Mouse (Mus musculus) MEL (cell line): ENCODE measurements around the gene Micall1. TPM values are rescaled to one million over a fixed set of nuclear protein-coding genes. Genes with fewer than 3 reads are reported as not detected.

Experiments
- DNase-seq: peaks from one replicate; pipeline ENCODE4 v3.0.0; 2011; ENCODE audit warnings: low read depth, low spot score
- H3K27ac ChIP-seq: 2 replicates; pipeline ENCODE4 v1.5.1; 2012; ENCODE audit warnings: low read depth, mild to moderate bottlenecking, control low read depth, low read length, moderate library complexity; ENCODE audit not compliant: control insufficient read depth
- H3K27me3 ChIP-seq, 2 experiments: fragments of 150-350 bp in 1 of 2; sonication (generic) in 1 of 2; 2 replicates each; pipeline ENCODE4 v1.6.1; 2012; ENCODE audit warnings: low read length in 2 of 2, mild to moderate bottlenecking in 2 of 2, improper control_type of control experiment in 1 of 2, moderate library complexity in 1 of 2; ENCODE audit not compliant: insufficient read depth in 2 of 2, control insufficient read depth in 1 of 2
- H3K36me3 ChIP-seq, 2 experiments: 2 replicates each; pipeline ENCODE4 v1.6.1; 2012 to 2014; ENCODE audit warnings: low read length in 2 of 2, improper control_type of control experiment in 1 of 2, inconsistent platforms in 1 of 2, mild to moderate bottlenecking in 1 of 2; ENCODE audit not compliant: insufficient read depth in 2 of 2, control insufficient read depth in 1 of 2
- H3K4me1 ChIP-seq, 2 experiments: fragments of 150-350 bp in 1 of 2; sonication (generic) in 1 of 2; 2 replicates each; pipeline ENCODE4 v1.6.1; 2012; ENCODE audit warnings: low read length in 2 of 2, improper control_type of control experiment in 1 of 2, mild to moderate bottlenecking in 1 of 2; ENCODE audit not compliant: insufficient read depth in 2 of 2, control insufficient read depth in 1 of 2
- H3K4me3 ChIP-seq, 2 experiments: fragments of 150-350 bp in 1 of 2; sonication (generic) in 1 of 2; 2 replicates each; pipeline ENCODE4 v1.5.1; 2012; ENCODE audit warnings: low read depth in 2 of 2, low read length in 2 of 2, mild to moderate bottlenecking in 2 of 2, moderate library complexity in 2 of 2, control low read depth in 1 of 2, improper control_type of control experiment in 1 of 2; ENCODE audit not compliant: control insufficient read depth in 1 of 2, insufficient read depth in 1 of 2
- H3K79me2 ChIP-seq: 2 replicates; pipeline ENCODE4 v1.6.1; 2012; ENCODE audit warnings: mild to moderate bottlenecking, low read length, moderate library complexity; ENCODE audit not compliant: control insufficient read depth, poor library complexity, insufficient read depth
- H3K9ac ChIP-seq: 2 replicates; pipeline ENCODE4 v1.6.1; 2012; ENCODE audit warnings: low read depth, mild to moderate bottlenecking, control low read depth, low read length, moderate library complexity; ENCODE audit not compliant: control insufficient read depth, poor library complexity, severe bottlenecking
- H3K9me3 ChIP-seq: fragments of 150-350 bp; sonication (generic); replicated peaks from 2 replicates; pipeline ENCODE4 v1.6.1; 2012; ENCODE audit warnings: mild to moderate bottlenecking, low read length, improper control_type of control experiment, moderate library complexity; ENCODE audit not compliant: insufficient read depth
- CHD2 ChIP-seq: IDR thresholded peaks from 2 replicates; pipeline ENCODE4 v1.6.1; 2011; ENCODE audit warnings: low read length, improper control_type of control experiment
- E2F4 ChIP-seq: IDR thresholded peaks from 2 replicates; pipeline ENCODE4 v1.6.1; 2011; ENCODE audit warnings: low read depth, low read length, improper control_type of control experiment, borderline replicate concordance
- ELF1 ChIP-seq: IDR thresholded peaks from 2 replicates; pipeline ENCODE4 v1.6.1; 2014; ENCODE audit warnings: low read depth, mild to moderate bottlenecking, inconsistent platforms, low read length, improper control_type of control experiment, moderate library complexity
- EP300 ChIP-seq, 2 experiments: IDR thresholded peaks; 2 replicates each; pipeline ENCODE4 v1.6.1; 2011; ENCODE audit warnings: improper control_type of control experiment in 2 of 2, low read length in 2 of 2, low read depth in 1 of 2, mild to moderate bottlenecking in 1 of 2
- ETS1 ChIP-seq: IDR thresholded peaks from 2 replicates; pipeline ENCODE4 v1.6.1; 2012; ENCODE audit warnings: low read depth, mild to moderate bottlenecking, inconsistent platforms, low read length, improper control_type of control experiment, moderate library complexity
- GATA1 ChIP-seq: IDR thresholded peaks from 2 replicates; pipeline ENCODE4 v1.6.1; 2011; ENCODE audit warnings: low read depth, low read length, improper control_type of control experiment
- HCFC1 ChIP-seq: IDR thresholded peaks from 2 replicates; pipeline ENCODE4 v1.6.1; 2012; ENCODE audit warnings: low read depth, mild to moderate bottlenecking, inconsistent platforms, low read length, improper control_type of control experiment, moderate library complexity
- KAT2A ChIP-seq: conservative IDR thresholded peaks from 2 replicates; pipeline ENCODE4 v1.6.1; 2012; ENCODE audit warnings: low read depth, low read length, improper control_type of control experiment, inconsistent platforms
- MAX ChIP-seq: IDR thresholded peaks from 2 replicates; pipeline ENCODE4 v1.6.1; 2011; ENCODE audit warnings: low read length, improper control_type of control experiment
- MAZ ChIP-seq: IDR thresholded peaks from 2 replicates; pipeline ENCODE4 v1.6.1; 2012; ENCODE audit warnings: low read depth, mild to moderate bottlenecking, inconsistent platforms, low read length, improper control_type of control experiment
- MXI1 ChIP-seq: IDR thresholded peaks from 2 replicates; pipeline ENCODE4 v1.6.1; 2011; ENCODE audit warnings: mild to moderate bottlenecking, low read depth, low read length, improper control_type of control experiment
- MYB ChIP-seq: IDR thresholded peaks from 2 replicates; pipeline ENCODE4 v1.6.1; 2011; ENCODE audit warnings: mild to moderate bottlenecking, low read depth, low read length, improper control_type of control experiment
- NELFE ChIP-seq: IDR thresholded peaks from 2 replicates; pipeline ENCODE4 v1.6.1; 2011; ENCODE audit warnings: low read depth, low read length, improper control_type of control experiment
- RAD21 ChIP-seq: IDR thresholded peaks from 2 replicates; pipeline ENCODE4 v1.6.1; 2011; ENCODE audit warnings: mild to moderate bottlenecking, low read depth, low read length, improper control_type of control experiment
- SMC3 ChIP-seq: IDR thresholded peaks from 2 replicates; pipeline ENCODE4 v1.6.1; 2011; ENCODE audit warnings: low read depth, low read length, improper control_type of control experiment
- TAL1 ChIP-seq: IDR thresholded peaks from 2 replicates; pipeline ENCODE4 v1.6.1; 2012; ENCODE audit warnings: mild to moderate bottlenecking, inconsistent platforms, low read length, moderate library complexity, mixed read lengths
- TBP ChIP-seq: IDR thresholded peaks from 2 replicates; pipeline ENCODE4 v1.8.0; 2011; ENCODE audit warnings: low read depth, low read length, improper control_type of control experiment
- UBTF ChIP-seq: IDR thresholded peaks from 2 replicates; pipeline ENCODE4 v1.6.1; 2012; ENCODE audit warnings: low read depth, mild to moderate bottlenecking, inconsistent platforms, low read length, improper control_type of control experiment, moderate library complexity, borderline replicate concordance; ENCODE audit not compliant: insufficient read depth
- ZKSCAN1 ChIP-seq: IDR thresholded peaks from 2 replicates; pipeline ENCODE4 v1.6.1; 2012; ENCODE audit warnings: low read depth, mild to moderate bottlenecking, inconsistent platforms, low read length, improper control_type of control experiment, moderate library complexity
- ZMIZ1 ChIP-seq: IDR thresholded peaks from 2 replicates; pipeline ENCODE4 v1.6.1; 2012; ENCODE audit warnings: low read depth, mild to moderate bottlenecking, inconsistent platforms, low read length, improper control_type of control experiment, moderate library complexity
- ZNF384 ChIP-seq: IDR thresholded peaks from 2 replicates; pipeline ENCODE4 v1.6.1; 2012; ENCODE audit warnings: low read depth, mild to moderate bottlenecking, inconsistent platforms, low read length, improper control_type of control experiment
- polyA plus RNA-seq, 2 experiments: library from polyadenylated mRNA; stranded (reverse) in 1 of 2; unstranded in 1 of 2; fragments of >175 nt in 1 of 2; fragments of >200 nt in 1 of 2; gene quantifications; 2 replicates each; pipeline versions ENCODE4 v1.2.1 to v1.2.4; 2012; ENCODE audit warnings: low replicate concordance in 2 of 2, low read depth in 1 of 2; ENCODE audit not compliant: insufficient read length in 2 of 2, insufficient read depth in 1 of 2, missing spikeins in 1 of 2
- total RNA-seq: library from RNA; depleted of rRNA; stranded (reverse); fragments of 300-350 nt; gene quantifications from 2 replicates; pipeline ENCODE4 v1.2.3, GENCODE M21; 2012

The Micall1 gene
- total and polyA plus RNA-seq, 3 experiments: 4.8 to 13.5 TPM; not detected in 1

DNA sequence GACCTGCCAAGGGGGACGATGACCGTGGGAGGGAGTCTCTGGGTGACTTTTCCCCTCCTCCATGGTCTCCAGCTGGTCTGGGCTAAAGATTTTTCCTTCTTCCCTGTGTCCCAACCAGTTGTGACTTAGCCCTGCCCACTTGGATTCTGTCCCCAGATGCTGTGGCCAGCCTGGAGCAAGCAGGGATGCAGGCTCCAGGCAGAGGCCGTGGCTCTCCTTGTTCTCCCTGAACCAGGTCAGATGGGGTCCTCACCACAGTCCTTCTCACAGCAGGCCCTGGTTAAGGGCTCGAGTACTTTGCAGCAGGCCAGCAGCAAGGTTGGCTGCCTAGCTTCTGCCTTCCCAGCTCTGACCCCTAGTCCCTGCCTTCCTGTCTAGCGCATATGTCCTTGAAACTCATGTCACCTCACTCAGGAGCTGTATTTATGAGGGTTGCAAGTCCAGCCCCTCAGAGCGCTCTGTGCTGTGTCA, 24.5 kb downstream of the Micall1 start:
- Histone ChIP-seq H3K27ac (no peak overlapping the region), H3K4me1 (no peaks in the 10 kb centered on the region), H3K27me3 (no peaks in the 10 kb centered on the region), H3K9ac (no peak overlapping the region), H3K4me3 (no peak overlapping the region), H3K9me3 (no peaks in the 10 kb centered on the region), H3K36me3 (no peaks in the 10 kb centered on the region), H3K79me2 (no peaks in the 10 kb centered on the region)
- TF ChIP-seq ELF1 (no peak), ETS1 (no peak), SMC3 (no peak), EP300 (IDR thresholded peaks at IDR 0.05; ENCODE audit: low read depth in 1 of 2, low read length in 2 of 2) (no peak)
- no peak for DNase-seq

- DNase-seq: no peak
- no peaks in the 10 kb centered on the region for H3K27me3 ChIP-seq
- TF ChIP-seq MAZ (no peak), TBP (no peak), MXI1 (no peak), MYB (no peak), TAL1 (no peak), NELFE (no peak), RAD21 (no peak), ETS1 (no peak), ZNF384 (no peak), CHD2 (no peak), UBTF (no peak), HCFC1 (no peak), KAT2A (no peak), SMC3 (no peak), GATA1 (no peak), ZMIZ1 (no peak), EP300 (IDR thresholded peaks at IDR 0.05; ENCODE audit: low read depth in 1 of 2, low read length in 2 of 2) (no peak), ZKSCAN1 (no peak), MAX (no peak), E2F4 (no peak)
- TF ChIP-seq, all 39 proteins: peak for 0
- H3K27ac ChIP-seq: no peak overlapping the region
- H3K9ac ChIP-seq: no peak overlapping the region
- H3K4me3 ChIP-seq: no peak overlapping the region
- no peaks in the 10 kb centered on the region for H3K36me3 ChIP-seq
- H3K9me3 ChIP-seq: no peaks in the 10 kb centered on the region
- no peaks in the 10 kb centered on the region for H3K79me2 ChIP-seq
- H3K4me1 ChIP-seq: no peaks in the 10 kb centered on the region
Observed at GRCm38 (mm10) chr15:79134496-79135270, 26.0 kb downstream of the Micall1 start.
